Mouse (Mus musculus) lung, postnatal 0 days (tissue): ENCODE measurements around the gene Mylk. TPM values are rescaled to one million over a fixed set of nuclear protein-coding genes. Genes with fewer than 3 reads are reported as not detected.
A peak's percentile ranks its signal among the peaks of the same experiment; 100 is the strongest.

Experiments used
- ATAC-seq: fragments of 200-750 bp; cut with Nextera tagmentation; 2 replicates; pipeline ENCODE4 v1.8.0; 2017; ENCODE audit warnings: moderate library complexity
- DNase-seq: peaks from one replicate; pipeline ENCODE4 v3.0.0-alpha.2; 2016; ENCODE audit warnings: low spot score
- H3K27ac ChIP-seq: fragments of 300-500 bp; sonication (generic); 2 replicates; pipeline ENCODE4 v1.5.1; 2014; ENCODE audit warnings: antibody characterized with exemption, mild to moderate bottlenecking, low read length, mixed read lengths
- H3K27me3 ChIP-seq: fragments of 300-500 bp; sonication (generic); replicated peaks from 2 replicates; pipeline ENCODE4 v1.6.1; 2014; ENCODE audit warnings: low read length, mixed read lengths; ENCODE audit not compliant: insufficient read depth
- H3K36me3 ChIP-seq: fragments of 300-500 bp; sonication (generic); 2 replicates; pipeline ENCODE4 v1.6.1; 2014; ENCODE audit warnings: low read length, mixed read lengths; ENCODE audit not compliant: insufficient read depth
- H3K4me1 ChIP-seq: fragments of 300-500 bp; sonication (generic); 2 replicates; pipeline ENCODE4 v1.6.1; 2014; ENCODE audit warnings: antibody characterized with exemption, low read depth, low read length, mixed read lengths; ENCODE audit not compliant: insufficient read depth
- H3K4me2 ChIP-seq: fragments of 300-500 bp; sonication (generic); replicated peaks from 2 replicates; pipeline ENCODE4 v1.6.1; 2014; ENCODE audit warnings: low read depth, mild to moderate bottlenecking, low read length, moderate library complexity, mixed read lengths
- H3K4me3 ChIP-seq: fragments of 300-500 bp; sonication (generic); 2 replicates; pipeline ENCODE4 v1.5.1; 2014; ENCODE audit warnings: low read depth, low read length
- H3K9ac ChIP-seq: fragments of 300-500 bp; sonication (generic); replicated peaks from 2 replicates; pipeline ENCODE4 v1.6.1; 2014; ENCODE audit warnings: low read depth, mild to moderate bottlenecking
- H3K9me3 ChIP-seq: fragments of 300-500 bp; sonication (generic); 2 replicates; pipeline ENCODE4 v1.6.1; 2016; ENCODE audit warnings: low read length, mixed read lengths
- CTCF ChIP-seq: IDR thresholded peaks from 2 replicates; pipeline ENCODE4 v1.5.1; 2016; ENCODE audit warnings: antibody characterized with exemption, mild to moderate bottlenecking
- EP300 ChIP-seq: IDR thresholded peaks from 2 replicates; pipeline ENCODE4 v1.6.1; 2016; ENCODE audit warnings: antibody characterized with exemption, mild to moderate bottlenecking, control low read depth
- WGBS: fragments of 180-500 bp; shearing (Covaris S2); extraction: QIAGEN DNeasy Blood & Tissue Kit; methylation state at CpG from one replicate; pipeline ENCODE4 v1.1.7; 2014; 5-methylcytosine and 5-hydroxymethylcytosine counted together
- polyA plus RNA-seq: library from polyadenylated mRNA; unstranded; fragments of >200 nt; fragmentation: Nextera tagmentation; extraction: Ambion mirVana; gene quantifications from 2 replicates; pipeline ENCODE4 v1.2.1, GENCODE M21; 2015

Gene Mylk
- polyA plus RNA-seq, 1 experiment from 2014 or later, result 55.7 TPM

DNA sequence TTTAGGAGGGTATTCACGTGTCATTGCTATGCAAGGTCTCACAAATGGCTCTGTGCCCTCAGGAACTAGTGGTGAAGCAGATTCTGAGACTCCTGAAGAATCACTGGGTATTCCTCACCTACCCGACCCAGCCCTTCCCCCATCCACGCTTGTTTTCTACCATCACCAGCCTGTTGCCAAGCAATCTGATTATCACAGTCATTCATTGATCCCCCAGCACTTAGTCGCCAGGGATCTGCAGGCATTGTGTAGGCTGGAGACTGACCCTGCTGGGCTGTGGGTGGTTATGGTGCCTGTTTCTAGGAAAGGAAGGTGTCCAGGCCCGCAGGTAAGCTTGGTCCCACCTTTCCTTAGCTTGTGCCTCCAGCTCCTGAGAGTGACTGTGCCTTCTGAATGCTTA lies 155.0 kb downstream of the Mylk start:
- WGBS, result 44% methylated on average over 5 of the region's 5 CpGs
- no peak for DNase-seq
- Histone ChIP-seq H3K4me3 (no peak overlapping the region), H3K36me3 (no peaks in the 10 kb centered on the region), H3K4me2 (no peak overlapping the region), H3K9ac (no peak overlapping the region), H3K4me1 (no peaks in the 10 kb centered on the region), H3K27ac (no peak overlapping the region), H3K27me3 (no peaks in the 10 kb centered on the region), H3K9me3 (no peaks in the 10 kb centered on the region)
- TF ChIP-seq EP300, result no peak
- no peak for TF ChIP-seq CTCF
- no peak for ATAC-seq

DNA sequence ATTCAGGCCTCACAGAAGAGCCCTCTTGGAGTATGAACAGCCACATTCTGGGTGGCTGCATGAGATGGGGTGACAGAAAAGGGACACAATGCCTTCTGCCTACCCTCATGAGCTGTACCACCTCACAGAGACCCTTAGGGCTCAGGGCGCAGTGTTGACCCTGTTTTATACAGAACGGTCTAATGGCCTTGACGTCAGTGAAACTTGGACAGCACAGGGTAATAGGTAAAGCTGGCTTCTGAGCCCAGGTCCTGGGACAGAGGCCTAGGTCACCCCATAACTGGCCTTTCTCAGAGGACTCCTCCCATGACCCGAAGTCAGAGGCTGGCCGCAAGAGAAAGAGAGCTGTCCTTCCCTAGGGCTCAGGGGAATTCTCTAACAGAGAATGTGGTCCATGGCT lies 155.5 kb downstream of the Mylk start:
- 76% methylated on average over 5 of the region's 5 CpGs for whole genome bisulfite sequencing
- Histone ChIP-seq H3K9me3 (no peaks in the 10 kb centered on the region), H3K4me3 (no peak overlapping the region), H3K4me2 (no peak overlapping the region), H3K9ac (no peak overlapping the region), H3K27me3 (no peaks in the 10 kb centered on the region), H3K36me3 (no peaks in the 10 kb centered on the region), H3K27ac (no peak overlapping the region), H3K4me1 (no peaks in the 10 kb centered on the region)
- DNase-seq (no peak), ATAC-seq (no peak)
- no peak for TF ChIP-seq CTCF
- no peak for TF ChIP-seq EP300

DNA sequence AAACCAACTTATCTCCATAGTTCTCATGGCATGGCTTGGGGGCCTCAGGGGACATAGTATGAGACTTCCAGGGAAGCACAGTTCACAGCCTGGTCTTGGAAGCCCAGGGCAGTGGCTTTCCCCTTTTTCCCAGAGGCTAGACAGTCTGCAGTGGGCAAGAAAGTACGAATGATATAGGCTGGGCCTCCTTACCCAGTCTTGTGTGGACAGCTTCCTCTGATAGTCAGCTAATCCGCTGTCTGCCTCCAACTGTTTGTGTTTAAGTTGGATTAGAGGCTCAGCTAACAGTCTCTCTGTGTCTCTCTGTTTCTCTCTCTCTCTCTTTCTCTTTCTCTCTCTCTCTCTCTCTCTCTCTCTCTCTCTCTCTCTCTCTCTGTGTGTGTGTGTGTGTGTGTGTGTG lies 156.0 kb downstream of the Mylk start:
- Histone ChIP-seq H3K27ac (no peak overlapping the region), H3K4me3 (no peak overlapping the region), H3K4me2 (no peak overlapping the region), H3K4me1 (no peaks in the 10 kb centered on the region), H3K36me3 (no peaks in the 10 kb centered on the region), H3K27me3 (no peaks in the 10 kb centered on the region), H3K9ac (no peak overlapping the region), H3K9me3 (no peaks in the 10 kb centered on the region)
- TF ChIP-seq EP300 (no peak), CTCF (no peak)
- ATAC-seq (no peak), DNase-seq (no peak)
- WGBS, result 35% methylated on average over 2 of the region's 2 CpGs

DNA sequence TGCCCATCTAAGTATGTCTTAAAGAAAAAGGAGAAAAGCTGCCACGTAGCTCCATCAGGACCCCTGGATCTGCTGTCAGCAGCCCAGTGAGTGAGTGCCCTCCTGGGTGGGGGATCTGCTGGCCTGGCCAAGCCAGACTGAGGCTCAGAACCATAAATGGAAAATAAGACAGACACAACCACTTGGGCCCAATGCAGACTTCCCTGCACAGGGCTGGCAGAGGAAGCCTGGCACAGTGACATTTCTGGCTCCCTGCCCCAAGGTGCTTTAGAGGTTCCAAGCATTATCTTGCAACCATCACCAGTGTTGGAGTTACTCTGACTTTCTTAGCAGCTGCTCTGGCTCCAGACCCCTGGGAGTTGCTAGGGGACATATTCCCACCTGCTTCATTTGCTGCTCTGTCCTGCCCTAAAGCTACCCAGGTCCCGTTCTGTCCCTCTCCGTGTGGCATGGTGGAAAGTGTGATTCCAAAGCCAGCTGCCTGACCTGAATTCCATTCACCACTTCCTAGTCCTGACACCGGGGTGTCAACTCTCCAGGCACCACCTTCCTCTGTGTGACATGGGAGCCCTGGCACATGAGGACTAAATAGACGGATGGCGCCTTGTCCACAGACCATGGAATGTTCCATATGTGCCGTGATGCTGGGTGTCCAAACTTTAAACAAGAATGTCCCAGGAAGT lies 156.7 kb downstream of the Mylk start:
- Histone ChIP-seq H3K36me3 (no peaks in the 10 kb centered on the region), H3K4me2 (no peak overlapping the region), H3K4me3 (no peak overlapping the region), H3K9ac (no peak overlapping the region), H3K27me3 (no peaks in the 10 kb centered on the region), H3K9me3 (no peaks in the 10 kb centered on the region), H3K27ac (no peak overlapping the region), H3K4me1 (no peaks in the 10 kb centered on the region)
- no peak for TF ChIP-seq CTCF
- no peak for TF ChIP-seq EP300
- ATAC-seq, result no peak
- peak; percentile 22 for DNase-seq
- 67% methylated on average over 7 of the region's 7 CpGs for WGBS

DNA sequence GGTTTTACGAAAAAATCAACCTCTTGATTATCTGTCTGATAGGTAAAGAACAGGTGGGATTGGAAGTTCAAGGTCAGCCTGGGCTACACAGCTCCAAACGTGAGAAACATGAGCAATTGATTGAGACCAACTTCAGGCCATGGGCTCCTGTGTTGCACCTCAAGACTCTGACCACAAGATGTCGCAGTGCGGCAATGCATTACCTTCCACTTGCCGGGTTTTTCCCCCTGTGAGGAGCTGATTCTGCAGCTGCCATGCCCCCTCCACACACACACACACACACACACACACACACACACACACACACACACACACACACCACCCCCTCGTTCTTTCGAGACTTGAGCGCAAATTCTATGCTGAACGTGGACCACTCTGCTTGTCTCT lies 157.3 kb downstream of the Mylk start:
- no peak overlapping the region for H3K4me3 ChIP-seq
- TF ChIP-seq CTCF, result peak; percentile 92
- no peak for TF ChIP-seq EP300
- no peaks in the 10 kb centered on the region for H3K36me3 ChIP-seq
- no peaks in the 10 kb centered on the region for H3K9me3 ChIP-seq
- H3K4me2 ChIP-seq, result no peak overlapping the region
- DNase-seq (peak; percentile 86), ATAC-seq (peak; percentile 38)
- 15% methylated on average over 9 of the region's 9 CpGs for WGBS
- no peak overlapping the region for H3K27ac ChIP-seq
- no peaks in the 10 kb centered on the region for H3K27me3 ChIP-seq
- no peak overlapping the region for H3K9ac ChIP-seq
- H3K4me1 ChIP-seq, result no peaks in the 10 kb centered on the region

DNA sequence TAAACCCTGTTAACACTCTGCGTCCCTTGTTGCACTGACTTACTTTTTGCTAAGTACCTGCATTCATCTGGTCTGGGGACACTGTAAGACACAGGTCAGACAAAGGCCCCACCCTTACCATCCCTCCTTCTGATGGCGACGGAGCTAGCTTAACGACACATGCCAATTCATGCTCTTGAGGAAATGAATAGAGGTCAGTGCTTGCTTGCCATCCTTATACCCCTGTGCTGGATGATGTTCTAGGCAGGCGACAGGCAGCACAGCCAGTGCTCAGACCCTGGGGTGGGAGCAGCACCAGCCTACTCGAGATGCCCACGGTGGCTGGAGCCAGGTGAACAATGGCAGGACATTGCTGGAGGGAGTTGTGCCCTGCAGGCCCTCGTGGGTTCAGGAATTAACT lies 157.8 kb downstream of the Mylk start:
- Histone ChIP-seq H3K4me2 (no peak overlapping the region), H3K4me1 (no peaks in the 10 kb centered on the region), H3K9me3 (no peaks in the 10 kb centered on the region), H3K27ac (no peak overlapping the region), H3K27me3 (no peaks in the 10 kb centered on the region), H3K9ac (no peak overlapping the region), H3K4me3 (no peak overlapping the region), H3K36me3 (no peaks in the 10 kb centered on the region)
- TF ChIP-seq EP300, result no peak
- no peak for TF ChIP-seq CTCF
- WGBS, result 69% methylated on average over 8 of the region's 8 CpGs
- DNase-seq, result no peak
- ATAC-seq, result no peak

DNA sequence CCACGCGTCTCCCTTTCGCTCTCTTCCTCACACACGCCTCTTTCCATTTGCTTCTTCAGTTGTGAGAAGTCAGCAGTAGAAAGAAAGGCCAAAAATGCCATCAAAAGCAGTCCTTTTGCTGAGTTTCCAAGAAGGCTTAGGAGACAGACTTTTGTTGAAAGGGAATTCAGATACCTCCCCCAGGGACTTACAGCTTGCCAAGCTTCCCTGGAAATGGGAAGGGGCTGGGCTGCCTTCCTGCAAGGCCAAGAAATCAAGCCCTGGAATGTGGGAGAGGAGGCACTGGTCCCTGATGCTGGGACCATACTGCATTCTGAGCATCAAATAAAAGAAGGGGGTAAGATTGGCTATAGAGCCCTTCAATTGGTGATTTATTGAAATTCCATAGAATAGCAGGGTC lies 159.9 kb downstream of the Mylk start:
- Histone ChIP-seq H3K4me1 (no peaks in the 10 kb centered on the region; the same call in 1 of the 2 replicates), H3K27ac (peak overlapping the region; percentile 20; the same call in 1 of the 2 replicates), H3K4me3 (no peak overlapping the region), H3K4me2 (no peak overlapping the region), H3K9me3 (no peaks in the 10 kb centered on the region), H3K36me3 (no peaks in the 10 kb centered on the region), H3K9ac (no peak overlapping the region), H3K27me3 (no peaks in the 10 kb centered on the region)
- DNase-seq, result no peak
- whole genome bisulfite sequencing, result 84% methylated on average over 4 of the region's 4 CpGs
- TF ChIP-seq EP300, result no peak
- TF ChIP-seq CTCF, result no peak
- ATAC-seq, result no peak
